Mouse (Mus musculus): ENCODE measurements around the gene Tomm40. TPM values are rescaled to one million over a fixed set of nuclear protein-coding genes. Genes with fewer than 3 reads are reported as not detected.

Tomm40 gene
- polyA plus RNA-seq (2017; shearing (Covaris generic)): 89.0 TPM

DNA sequence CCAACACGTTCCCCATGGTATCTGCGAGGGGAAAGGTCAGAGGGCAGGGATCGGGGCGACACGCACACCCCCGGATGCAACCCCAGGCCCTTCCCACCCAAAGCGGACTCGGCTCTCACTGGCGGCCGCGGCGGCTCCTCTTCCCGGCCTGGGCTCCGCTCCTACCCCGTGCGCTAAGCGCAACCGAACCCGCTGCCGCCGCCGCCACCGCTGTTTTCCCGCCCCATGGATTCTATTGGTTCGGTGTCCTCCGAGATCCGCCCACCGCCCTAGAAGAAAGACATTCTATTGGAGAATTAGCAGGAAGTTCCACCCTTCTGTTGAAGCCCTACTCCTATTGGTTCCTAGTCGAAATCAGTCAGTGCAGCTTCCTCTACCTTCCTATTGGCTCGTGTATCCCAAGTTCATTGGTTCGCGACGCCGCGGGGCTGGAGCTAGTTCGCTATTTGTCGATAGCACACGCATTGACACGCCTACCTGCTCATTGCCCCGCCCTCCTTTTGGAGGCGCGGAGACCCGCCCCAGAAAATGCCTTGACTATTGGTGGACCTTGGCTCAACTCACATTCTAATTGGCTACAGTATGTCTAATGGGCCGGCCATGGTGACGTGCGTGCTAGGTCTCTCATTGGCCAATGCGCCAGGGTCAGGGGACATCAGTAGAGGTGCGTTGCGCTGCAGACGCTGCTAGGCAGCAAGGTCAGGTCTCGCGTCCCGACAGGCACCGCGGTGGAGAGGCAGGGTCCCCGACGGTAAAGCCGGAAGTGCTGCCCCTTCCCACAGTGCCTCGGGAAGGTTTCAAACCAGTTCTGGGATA, at the start of gene Tomm40:
Tomm40 (minus strand) TSS at position 200 of the 816 bp plus-strand sequence.

GRCm38 (mm10) chr7:19750217-19751069, 35.2 kb upstream of the Tomm40 start, which contains the start of gene Nectin2:
TSS of gene Nectin2 (minus strand) at chr7:19750483.

DNA sequence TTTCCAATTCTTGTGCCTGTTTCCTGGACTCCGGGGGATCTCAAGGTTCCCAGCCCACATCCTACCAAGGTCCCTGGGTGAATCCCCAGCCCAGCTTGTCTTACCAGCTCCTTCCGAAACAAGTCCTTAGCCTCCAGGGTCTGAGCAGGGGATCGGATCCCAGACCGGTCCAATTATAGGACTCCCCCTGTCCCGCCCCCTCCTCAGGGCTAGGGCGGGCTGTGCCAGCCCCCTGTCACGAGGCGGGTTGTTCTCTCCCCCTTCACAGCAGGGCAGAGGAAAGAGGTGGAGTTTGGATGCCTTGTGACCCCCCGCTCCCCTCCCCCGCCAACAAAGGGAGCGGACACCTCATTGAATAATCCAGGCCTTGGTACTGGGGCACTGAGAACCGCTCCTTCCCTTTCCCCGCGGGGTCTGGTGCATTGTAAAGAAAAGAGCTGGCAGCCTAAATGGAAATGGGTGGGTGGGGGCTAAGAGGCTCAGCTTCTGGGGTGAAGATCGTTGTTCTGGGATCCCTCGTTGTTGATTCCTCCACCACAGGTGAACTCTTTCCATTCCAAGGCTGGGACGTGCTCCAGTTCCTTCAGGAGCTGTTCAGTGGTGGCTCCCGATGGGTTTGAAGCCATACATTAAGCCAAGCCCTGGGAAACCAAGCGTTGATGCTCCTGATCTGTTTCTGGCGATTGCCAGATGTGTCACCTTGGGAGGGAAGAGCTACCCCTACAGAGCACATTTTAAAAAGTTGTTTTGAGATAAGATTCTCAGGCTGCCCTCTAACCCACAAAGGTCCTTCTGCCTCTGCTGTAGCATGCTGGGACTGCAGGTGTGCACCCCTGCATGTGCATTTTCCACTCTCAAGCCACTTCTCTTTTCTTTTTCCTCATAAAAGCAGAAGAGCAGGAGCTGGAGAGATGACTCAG, 16.1 kb downstream of the Tomm40 start, which contains the start of gene Apoe:
Apoe (minus strand) TSS at position 282 of the 920 bp plus-strand sequence.

GRCm38 (mm10) chr7:19691873-19692865, 23.1 kb downstream of the Tomm40 start, which contains the start of gene Apoc1:
TSS of gene Apoc1 (minus strand) at chr7:19692660.

DNA sequence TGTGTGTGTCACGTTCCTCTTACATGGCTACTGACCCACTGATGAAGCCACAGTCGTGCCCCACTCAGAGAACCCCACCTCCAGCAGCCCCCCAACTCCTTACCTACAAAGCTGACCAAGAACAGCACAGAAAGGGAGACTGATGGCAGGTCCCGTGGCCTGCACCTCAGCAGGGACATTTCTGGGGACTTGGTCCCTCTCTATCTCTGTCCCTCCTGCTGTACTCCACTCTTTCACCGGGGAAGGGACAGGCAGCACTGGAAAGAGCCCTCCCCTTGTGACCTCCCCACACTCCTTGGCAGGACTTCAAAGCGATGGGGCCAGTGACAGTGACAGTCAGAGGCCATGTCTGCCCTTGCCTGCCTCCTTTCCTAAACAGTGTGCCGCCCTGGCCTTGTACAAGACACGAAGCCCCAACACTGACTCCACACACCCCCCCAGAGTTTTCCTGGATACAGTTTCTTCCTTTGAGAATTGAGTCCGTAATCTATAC, 34.0 kb downstream of the Tomm40 start, which contains the start of the genes Gm44805 and Apoc4:
Gm44805 (minus strand) TSS at position 222 of the 493 bp plus-strand sequence.
Apoc4 (minus strand) TSS at position 278 of the 493 bp plus-strand sequence.

GRCm38 (mm10) chr7:19677872-19678271, 37.4 kb downstream of the Tomm40 start, which contains the start of gene Apoc2:
TSS of gene Apoc2 (minus strand) at chr7:19677941.

DNA sequence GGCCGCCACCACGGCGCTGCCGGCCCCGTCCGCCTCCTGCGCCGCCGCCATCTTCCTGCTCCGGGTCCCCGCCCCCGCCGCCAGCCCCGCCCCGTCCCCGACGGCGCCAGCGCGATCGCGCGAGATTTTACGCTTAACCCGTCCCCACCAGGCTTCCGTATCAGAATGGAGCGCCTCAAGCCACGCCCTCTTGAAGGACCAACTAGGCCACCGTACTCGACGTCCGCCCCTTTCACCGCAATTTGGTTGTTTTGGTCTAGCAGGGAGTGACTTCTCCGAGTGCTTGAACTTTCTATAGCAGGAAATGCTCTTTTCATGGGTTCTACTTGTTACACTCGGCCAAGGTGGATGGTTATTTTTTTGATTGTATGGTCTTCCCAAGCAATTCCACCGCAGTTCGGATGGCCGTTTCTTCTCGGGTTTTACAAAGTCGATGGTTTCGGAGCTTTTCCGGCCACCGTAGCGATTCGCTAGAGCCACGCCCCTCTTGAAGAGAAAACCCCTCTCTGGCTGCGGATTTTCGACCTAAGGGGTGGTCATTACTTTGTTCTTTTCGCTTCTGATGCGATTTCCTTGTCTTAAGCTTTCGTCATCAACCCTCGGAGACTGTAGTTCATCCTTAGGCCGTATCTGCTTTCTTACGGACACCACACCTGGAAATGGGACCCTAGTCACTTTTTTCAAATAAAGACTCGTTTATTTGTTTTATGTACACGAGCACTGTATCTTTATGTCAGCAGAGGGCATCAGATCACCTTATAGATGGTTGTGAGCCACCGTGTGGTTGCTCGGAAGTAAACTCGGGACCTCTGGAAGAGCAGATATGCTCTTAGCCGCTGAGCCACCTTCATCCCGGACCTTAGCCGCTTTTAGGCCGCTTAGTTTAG, 50.0 kb downstream of the Tomm40 start, which contains the start of gene Clptm1:
Clptm1 (minus strand) TSS at position 79 of the 887 bp plus-strand sequence.

Other genes with a start within 250 kb of the Tomm40 start
- gene Bloc1s3, start 207.1 kb downstream of the Tomm40 start, polyA plus RNA-seq (2017; shearing (Covaris generic)): 11.3 TPM
- gene Trappc6a, start 207.0 kb downstream of the Tomm40 start, polyA plus RNA-seq (2017; shearing (Covaris generic)): 123 TPM
- not detected for gene Nkpd1, start 197.6 kb downstream of the Tomm40 start, polyA plus RNA-seq (2017; shearing (Covaris generic))
- 18.0 TPM for gene Ppp1r37, start 152.4 kb downstream of the Tomm40 start, polyA plus RNA-seq (2017; shearing (Covaris generic))
- 1.4 TPM for gene Zfp296, start 138.2 kb downstream of the Tomm40 start, polyA plus RNA-seq (2017; shearing (Covaris generic))
- gene Gemin7, start 137.8 kb downstream of the Tomm40 start, polyA plus RNA-seq (2017; shearing (Covaris generic)): 120 TPM
- 75.0 TPM for gene Clasrp, start 111.0 kb downstream of the Tomm40 start, polyA plus RNA-seq (2017; shearing (Covaris generic))
- gene Relb, start 86.0 kb downstream of the Tomm40 start, polyA plus RNA-seq (2017; shearing (Covaris generic)): 87.1 TPM
- gene Clptm1, start 50.4 kb downstream of the Tomm40 start, polyA plus RNA-seq (2017; shearing (Covaris generic)): 156 TPM
- gene Apoc2, start 37.5 kb downstream of the Tomm40 start, polyA plus RNA-seq (2017; shearing (Covaris generic)): not detected
- gene Gm44805, start 34.0 kb downstream of the Tomm40 start, polyA plus RNA-seq (2017; shearing (Covaris generic)): not detected
- not detected for gene Apoc4, start 34.0 kb downstream of the Tomm40 start, polyA plus RNA-seq (2017; shearing (Covaris generic))
- 0.99 TPM for gene Apoc1, start 22.8 kb downstream of the Tomm40 start, polyA plus RNA-seq (2017; shearing (Covaris generic))
- 23.1 TPM for gene Apoe, start 16.2 kb downstream of the Tomm40 start, polyA plus RNA-seq (2017; shearing (Covaris generic))
- gene Nectin2, start 35.0 kb upstream of the Tomm40 start, polyA plus RNA-seq (2017; shearing (Covaris generic)): 1.2 TPM
- 13.3 TPM for gene Bcam, start 55.6 kb upstream of the Tomm40 start, polyA plus RNA-seq (2017; shearing (Covaris generic))
- 0.17 TPM for gene Cblc, start 81.4 kb upstream of the Tomm40 start, polyA plus RNA-seq (2017; shearing (Covaris generic))
- 116 TPM for gene Bcl3, start 107.3 kb upstream of the Tomm40 start, polyA plus RNA-seq (2017; shearing (Covaris generic))
- gene Gm19345, start 136.6 kb upstream of the Tomm40 start, polyA plus RNA-seq (2017; shearing (Covaris generic)): 0.45 TPM
- gene Ceacam16, start 145.9 kb upstream of the Tomm40 start, polyA plus RNA-seq (2017; shearing (Covaris generic)): 0.37 TPM
- not detected for gene Ceacam19, start 172.5 kb upstream of the Tomm40 start, polyA plus RNA-seq (2017; shearing (Covaris generic))
- gene Pvr, start 205.7 kb upstream of the Tomm40 start, polyA plus RNA-seq (2017; shearing (Covaris generic)): 41.8 TPM
- gene Igsf23, start 235.3 kb upstream of the Tomm40 start, polyA plus RNA-seq (2017; shearing (Covaris generic)): 35.9 TPM
- 0.10 TPM for gene Ceacam20, start 250.0 kb upstream of the Tomm40 start, polyA plus RNA-seq (2017; shearing (Covaris generic))